Mouse (Mus musculus) embryonic stem cell, embryonic (primary cell): Measurements from ENCODE around the gene Gcm1.

Experiments
- CTCF ChIA-PET, 4 experiments: fragments of 300-600 bp in 2 of 4; fragments of 350-600 bp in 2 of 4; sonication (Branson Sonifier 250); formaldehyde crosslinking; loops; one replicate each; lab custom pipeline; 2022; ENCODE audit warnings: inconsistent platforms in 2 of 4; lab: Charles Lee
- POLR2A ChIA-PET, 4 experiments: fragments of 300-600 bp in 2 of 4; fragments of 350-600 bp in 2 of 4; sonication (Branson Sonifier 250); formaldehyde crosslinking; loops; one replicate each; lab custom pipeline; 2022; ENCODE audit warnings: antibody characterized with exemption in 4 of 4, inconsistent platforms in 1 of 4; lab: Charles Lee

Gcm1 gene

DNA sequence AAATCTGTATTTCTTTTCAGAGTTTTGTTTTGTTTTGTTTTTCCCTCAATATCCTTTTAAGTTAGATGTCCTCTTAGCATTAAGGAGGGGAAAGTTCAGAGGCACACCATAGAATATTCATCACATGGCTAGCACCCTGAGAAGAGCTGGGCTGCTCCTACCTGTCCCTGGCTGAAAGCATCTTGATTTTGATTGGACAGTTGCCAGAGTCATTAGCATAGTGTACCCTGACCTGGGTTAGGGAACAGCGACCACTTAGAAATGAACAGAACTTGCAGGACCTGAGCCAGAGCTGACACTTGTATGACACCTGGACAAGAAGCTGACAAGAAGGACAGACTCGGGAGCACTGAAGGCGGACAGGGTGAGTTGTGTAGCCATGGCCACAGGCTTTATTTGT lies at the start of gene Gcm1:
TSS of gene Gcm1 (plus strand) at position 248 of the 400 bp plus-strand sequence.
- ChIA-PET CTCF (interaction anchor here in 3 of 4 experiments (0.5 to 1.6 kb wide), 4 partner anchors 9 to 513 kb away, joined by 3 to 5 read pairs (median 4); no protein-coding TSS in a partner anchor), POLR2A (interaction anchor here in 3 of 4 experiments (0.7 to 1.4 kb wide), 7 partner anchors 9 to 440 kb away, joined by 3 to 6 read pairs (median 3); no protein-coding TSS in a partner anchor)

DNA sequence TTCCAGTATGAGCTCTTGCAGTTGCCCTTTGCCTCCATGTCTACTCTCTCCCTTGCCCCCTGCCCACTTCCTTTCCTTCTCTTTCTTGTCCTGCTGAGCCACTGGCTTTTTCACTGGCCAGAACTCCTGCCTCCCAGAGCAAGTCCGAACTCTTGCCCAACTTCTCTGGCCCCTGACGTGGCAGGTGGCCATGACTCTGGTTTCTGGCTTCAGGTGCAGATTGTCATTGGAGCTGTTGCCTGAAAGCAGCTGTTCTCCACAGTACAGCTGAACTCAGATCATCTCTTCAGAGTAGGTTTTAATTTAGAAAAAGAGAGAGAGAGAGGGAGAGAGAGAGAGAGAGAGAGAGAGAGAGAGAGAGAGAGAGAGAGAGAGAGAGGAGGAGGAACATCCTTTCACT lies 48.4 kb upstream of the Gcm1 start:
- CTCF ChIA-PET: interaction anchor here in 3 of 4 experiments (0.6 to 1.2 kb wide), 3 partner anchors 12 to 201 kb away, joined by 3 to 5 read pairs (median 3); no protein-coding TSS in a partner anchor
- POLR2A ChIA-PET: interaction anchor here in 1 of 4 experiments (0.7 to 1.4 kb wide), 2 partner anchors 17 to 45 kb away, joined by 3 read pairs; no protein-coding TSS in a partner anchor

DNA sequence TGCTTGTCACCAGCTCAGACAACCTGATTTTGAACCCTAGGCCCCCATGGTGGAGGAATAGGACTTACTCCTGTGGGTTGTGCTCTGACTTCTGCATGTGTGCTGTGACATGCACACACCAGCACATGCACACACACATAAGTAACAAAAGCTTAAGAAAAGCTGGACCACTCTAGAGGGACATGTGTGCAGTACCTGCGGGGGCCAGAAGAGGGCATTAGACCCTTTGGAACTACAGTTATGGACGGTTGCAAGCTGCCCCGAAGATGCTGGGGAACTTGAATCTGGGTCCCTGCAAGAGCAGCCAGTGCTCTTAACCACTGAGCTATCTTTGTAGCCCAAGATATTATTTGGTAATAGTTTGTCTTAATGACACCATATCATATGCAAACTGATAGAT lies 46.2 kb upstream of the Gcm1 start:
- ChIA-PET POLR2A (interaction anchor here in 2 of 4 experiments (0.8 to 1.3 kb wide), 3 partner anchors 11 to 202 kb away, joined by 3 to 4 read pairs (median 3); no protein-coding TSS in a partner anchor), CTCF (interaction anchor here (0.5 to 3.1 kb wide), 42 partner anchors 9 to 852 kb away, joined by 3 to 29 read pairs (median 4); no protein-coding TSS in a partner anchor)

DNA sequence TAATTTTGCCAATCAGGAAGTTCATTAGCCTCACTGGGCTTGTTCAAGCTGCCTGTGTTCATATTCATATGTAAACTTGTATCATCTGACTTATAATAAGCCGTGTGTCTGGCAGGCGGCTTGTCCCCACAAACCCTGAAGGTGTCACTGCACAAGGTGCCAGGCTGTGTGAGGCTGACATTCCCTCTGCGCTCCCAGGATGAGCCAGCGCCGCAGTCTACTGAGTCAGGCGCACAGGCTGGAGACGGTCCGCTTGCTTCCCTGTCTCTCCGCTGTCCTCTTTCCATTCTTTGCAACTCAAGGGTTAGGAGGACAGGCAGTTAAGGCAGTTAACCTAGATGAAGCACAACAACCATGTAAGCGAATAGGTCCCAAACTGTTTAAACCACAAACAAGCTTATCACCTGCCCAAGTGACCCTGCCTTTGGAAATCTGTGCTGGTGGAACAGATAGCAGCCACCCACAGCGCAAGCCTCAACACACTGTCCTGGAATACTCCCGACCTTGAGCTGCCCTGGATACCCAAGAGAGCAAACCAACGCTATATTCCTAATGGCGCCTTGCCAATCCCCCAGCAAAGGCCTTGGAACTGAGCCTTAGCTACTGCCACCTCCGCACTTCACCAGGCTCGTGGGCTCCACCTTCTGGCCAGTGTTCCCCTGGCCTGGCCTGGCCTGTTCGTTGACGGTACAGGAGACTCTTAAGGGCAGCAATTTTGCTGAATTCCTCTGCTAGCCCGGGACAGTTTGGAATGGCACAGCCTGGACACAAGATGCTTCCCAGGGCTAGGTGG lies 45.3 kb upstream of the Gcm1 start:
- CTCF ChIA-PET: interaction anchor here (0.5 to 3.1 kb wide), 55 partner anchors 8 to 411 kb away, joined by 3 to 29 read pairs (median 4); partner anchors contain the start of gene Elovl5 (in 1 of the 4)
- POLR2A ChIA-PET: interaction anchor here (0.6 to 1.3 kb wide), 9 partner anchors 10 to 203 kb away, joined by 3 to 7 read pairs (median 3); no protein-coding TSS in a partner anchor

DNA sequence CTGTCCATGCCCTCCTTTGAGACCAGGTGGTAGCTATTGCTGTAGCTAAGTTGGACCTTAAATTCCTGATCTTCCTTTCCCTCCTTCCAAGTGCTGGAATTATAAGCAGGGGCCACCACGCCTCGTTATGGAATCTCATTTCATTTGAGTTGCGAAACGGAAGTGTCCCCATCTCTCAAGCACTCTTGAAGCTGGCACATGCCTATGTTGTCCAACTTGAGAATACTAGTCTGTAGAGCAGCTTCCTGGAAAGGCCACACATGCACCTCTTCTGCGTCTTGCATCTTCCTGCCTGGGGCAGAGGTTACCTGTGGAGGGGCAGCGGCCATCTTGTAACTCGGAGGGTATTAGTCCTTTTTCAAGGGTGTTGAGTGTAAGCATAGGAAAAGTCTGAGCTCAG lies 42.3 kb upstream of the Gcm1 start:
- CTCF ChIA-PET: interaction anchor here in 3 of 4 experiments (0.9 to 1.8 kb wide), 6 partner anchors 104 to 207 kb away, joined by 3 to 5 read pairs (median 4); no protein-coding TSS in a partner anchor
- POLR2A ChIA-PET: interaction anchor here in 1 of 4 experiments (0.6 kb wide), 1 partner anchor 197 kb away, joined by 3 read pairs; no protein-coding TSS in a partner anchor

DNA sequence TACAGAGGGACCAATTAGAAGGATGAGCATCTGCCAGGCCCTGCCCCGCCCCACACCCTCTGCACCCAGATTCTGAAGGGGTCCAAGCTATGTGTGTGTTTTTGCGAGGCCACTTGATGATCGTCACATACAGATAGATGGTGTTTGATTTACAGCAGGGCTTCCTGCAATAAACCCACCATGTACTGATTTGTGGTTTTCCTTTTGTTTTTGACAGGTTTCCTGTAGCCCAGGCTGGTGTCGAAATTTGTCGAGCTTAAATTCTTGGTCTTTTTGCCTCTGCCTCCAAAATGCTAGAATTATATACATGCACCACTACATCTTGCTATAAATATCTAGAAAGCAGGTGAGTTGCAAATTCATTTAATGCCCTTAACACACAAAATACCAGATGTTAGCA lies 41.5 kb upstream of the Gcm1 start:
- ChIA-PET POLR2A (no interaction called here), CTCF (interaction anchor here in 1 of 4 experiments (1.8 to 1.9 kb wide), 2 partner anchors 191 to 203 kb away, joined by 5 to 8 read pairs; no protein-coding TSS in a partner anchor)

DNA sequence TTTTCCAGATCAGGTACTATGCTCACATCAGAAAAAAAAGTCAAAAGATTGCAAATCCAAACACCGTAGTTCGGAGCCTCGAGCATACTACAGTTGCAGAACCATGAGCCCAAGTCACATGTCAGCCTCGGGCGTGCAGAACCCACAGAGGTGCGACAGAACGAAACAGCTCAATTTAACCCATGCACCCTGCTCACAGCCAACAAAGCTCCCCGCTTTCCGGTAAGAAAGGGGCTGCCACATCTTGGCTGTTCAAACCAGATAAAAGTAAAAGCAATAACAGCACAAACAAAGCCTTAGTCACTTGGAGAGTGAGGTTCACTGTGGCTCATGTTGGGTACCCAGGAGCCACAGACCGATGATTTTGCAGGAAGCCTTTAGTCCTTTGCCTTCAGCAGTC lies 41.0 kb upstream of the Gcm1 start:
- CTCF ChIA-PET: interaction anchor here in 1 of 4 experiments (1.9 kb wide), 1 partner anchor 192 kb away, joined by 8 read pairs; no protein-coding TSS in a partner anchor
- POLR2A ChIA-PET: no interaction called here

DNA sequence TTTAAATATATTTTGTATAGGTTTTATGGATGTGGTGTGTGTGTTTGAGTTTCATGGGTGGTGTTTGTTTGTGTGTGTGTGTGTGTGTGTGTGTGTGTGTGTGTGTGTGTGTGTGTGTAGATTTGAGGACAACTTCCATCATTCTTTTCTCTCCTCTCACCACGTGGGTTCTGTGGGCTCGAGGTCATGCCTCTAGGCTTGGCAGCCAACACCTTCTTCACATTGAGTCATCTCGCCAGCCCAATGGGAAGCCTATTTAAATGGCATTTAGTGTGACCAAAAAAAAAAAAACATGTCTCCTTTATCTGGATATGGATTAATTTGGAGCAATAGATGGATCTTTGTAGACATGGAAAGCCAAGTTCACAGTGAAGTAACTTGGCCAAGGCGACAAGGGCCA lies 39.7 kb upstream of the Gcm1 start:
- POLR2A ChIA-PET: no interaction called here
- CTCF ChIA-PET: interaction anchor here in 2 of 4 experiments (0.5 to 1.9 kb wide), 4 partner anchors 78 to 268 kb away, joined by 3 to 8 read pairs (median 5); no protein-coding TSS in a partner anchor

DNA sequence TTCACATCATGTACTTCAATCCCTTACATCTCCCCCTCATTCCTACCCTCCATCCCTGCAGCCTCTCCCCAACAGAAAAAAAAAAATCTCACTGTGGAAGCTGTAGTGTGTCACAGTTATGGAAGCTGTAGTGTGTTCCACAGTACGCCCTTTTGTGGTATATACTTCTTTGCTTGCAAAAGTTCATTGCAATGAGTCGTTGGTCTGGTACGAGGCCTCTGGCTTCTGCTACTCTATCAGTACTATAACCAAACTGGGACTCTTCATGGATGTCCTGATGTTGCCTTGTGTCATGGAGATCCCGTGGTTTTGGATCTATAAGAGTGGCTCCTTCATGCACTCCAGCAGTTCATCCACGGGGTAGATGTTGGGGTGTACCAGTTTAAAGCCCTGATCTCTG lies 39.0 kb upstream of the Gcm1 start:
- POLR2A ChIA-PET: no interaction called here

DNA sequence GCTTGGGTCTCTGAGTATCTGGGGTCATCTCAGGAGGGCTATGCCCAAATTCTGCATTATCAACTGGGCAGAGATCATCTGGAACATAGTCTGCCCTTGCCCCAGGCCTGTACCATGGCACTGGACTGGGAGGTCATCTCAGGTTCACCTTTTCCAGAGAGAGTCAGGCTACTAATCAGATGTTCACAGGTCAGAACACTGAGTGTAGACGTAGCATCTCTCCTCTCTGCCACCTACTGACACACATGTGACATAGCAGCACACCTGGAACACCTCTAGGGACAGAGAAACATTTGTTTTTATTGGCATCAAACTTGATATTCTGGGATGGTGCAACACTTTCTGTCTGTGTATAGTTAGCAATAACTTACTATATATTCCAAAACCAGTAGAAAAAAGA lies 37.9 kb upstream of the Gcm1 start:
- ChIA-PET CTCF (interaction anchor here in 1 of 4 experiments (2.4 to 3.3 kb wide), 2 partner anchors 7 to 195 kb away, joined by 9 to 11 read pairs; no protein-coding TSS in a partner anchor), POLR2A (no interaction called here)

More for the DNA sequence above, 39.0 kb upstream of the Gcm1 start:
- CTCF ChIA-PET: interaction anchor here in 2 of 4 experiments (0.5 to 0.8 kb wide), 3 partner anchors 77 to 268 kb away, joined by 3 to 7 read pairs (median 3); no protein-coding TSS in a partner anchor

DNA sequence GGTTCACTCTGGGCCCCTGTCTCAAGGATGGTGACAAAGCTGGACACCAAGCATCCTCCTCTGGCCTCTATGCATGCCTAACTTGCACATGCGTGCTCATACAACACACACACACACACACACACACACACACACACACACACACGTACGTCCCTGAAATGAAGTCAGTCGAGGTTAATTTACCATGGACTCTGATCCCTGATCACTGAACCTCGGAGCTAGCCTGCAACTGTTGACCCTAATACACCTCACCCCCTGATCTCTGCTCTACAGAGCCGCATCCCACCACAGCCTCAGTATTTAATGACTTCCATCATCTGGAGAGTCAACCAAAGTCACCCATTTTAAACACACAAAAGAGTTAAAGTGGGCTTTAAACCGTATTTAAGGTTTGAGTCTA lies 35.9 kb upstream of the Gcm1 start:
- CTCF ChIA-PET: interaction anchor here in 3 of 4 experiments (0.7 to 3.3 kb wide), 12 partner anchors 9 to 407 kb away, joined by 3 to 22 read pairs (median 7); no protein-coding TSS in a partner anchor
- POLR2A ChIA-PET: interaction anchor here in 2 of 4 experiments (0.9 to 1.2 kb wide), 4 partner anchors 10 to 199 kb away, joined by 3 to 4 read pairs (median 3); no protein-coding TSS in a partner anchor

DNA sequence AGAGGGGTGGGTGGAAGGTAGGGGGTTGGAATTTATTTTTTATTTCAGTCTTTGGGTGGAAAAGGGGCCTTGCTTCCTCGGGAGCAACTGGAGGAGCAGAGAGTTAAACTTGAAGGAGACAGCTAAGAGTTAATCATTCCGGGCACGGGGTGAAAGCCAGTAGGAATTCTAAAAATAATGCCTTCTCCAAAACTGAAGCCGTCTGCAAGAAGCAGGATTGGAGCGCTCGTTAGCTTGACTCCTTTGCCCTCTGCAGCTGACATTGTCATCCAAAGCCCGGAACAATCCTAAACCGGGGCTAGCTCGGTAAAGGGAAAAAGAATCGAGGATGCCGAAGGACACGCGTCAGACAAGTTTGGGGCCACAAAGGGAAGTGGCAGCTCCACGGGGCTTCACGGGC lies 35.4 kb upstream of the Gcm1 start:
- POLR2A ChIA-PET: interaction anchor here in 3 of 4 experiments (0.6 to 1.2 kb wide), 6 partner anchors 10 to 260 kb away, joined by 3 to 9 read pairs (median 3); no protein-coding TSS in a partner anchor

DNA sequence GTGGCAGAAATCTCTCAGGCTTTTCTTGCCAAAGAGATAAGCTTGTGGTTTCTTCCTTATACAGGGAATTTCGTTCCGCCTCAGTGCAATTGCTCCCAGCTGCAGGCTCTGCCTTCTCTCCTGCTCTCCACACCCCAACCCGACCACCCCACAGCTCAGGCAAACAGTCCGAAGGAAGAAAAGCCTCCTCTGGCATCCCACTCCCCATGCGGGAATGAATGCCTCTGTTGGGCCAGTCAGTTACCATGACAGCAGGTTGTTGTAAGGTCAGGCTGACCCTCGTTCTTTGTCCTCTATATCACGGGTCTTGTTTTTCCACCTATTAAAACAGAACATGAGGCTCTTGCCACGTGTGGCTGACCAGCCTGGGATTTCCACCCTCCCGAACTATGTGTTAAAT lies 30.5 kb upstream of the Gcm1 start:
- ChIA-PET POLR2A (interaction anchor here in 2 of 4 experiments (0.6 to 1.5 kb wide), 4 partner anchors 13 to 460 kb away, joined by 3 to 4 read pairs (median 3); no protein-coding TSS in a partner anchor), CTCF (interaction anchor here in 2 of 4 experiments (0.6 to 1.5 kb wide), 2 partner anchors 15 to 685 kb away, joined by 3 to 4 read pairs; no protein-coding TSS in a partner anchor)

More for the DNA sequence above, 35.4 kb upstream of the Gcm1 start:
- CTCF ChIA-PET: interaction anchor here (0.7 to 3.3 kb wide), 11 partner anchors 8 to 369 kb away, joined by 3 to 22 read pairs (median 6); no protein-coding TSS in a partner anchor

DNA sequence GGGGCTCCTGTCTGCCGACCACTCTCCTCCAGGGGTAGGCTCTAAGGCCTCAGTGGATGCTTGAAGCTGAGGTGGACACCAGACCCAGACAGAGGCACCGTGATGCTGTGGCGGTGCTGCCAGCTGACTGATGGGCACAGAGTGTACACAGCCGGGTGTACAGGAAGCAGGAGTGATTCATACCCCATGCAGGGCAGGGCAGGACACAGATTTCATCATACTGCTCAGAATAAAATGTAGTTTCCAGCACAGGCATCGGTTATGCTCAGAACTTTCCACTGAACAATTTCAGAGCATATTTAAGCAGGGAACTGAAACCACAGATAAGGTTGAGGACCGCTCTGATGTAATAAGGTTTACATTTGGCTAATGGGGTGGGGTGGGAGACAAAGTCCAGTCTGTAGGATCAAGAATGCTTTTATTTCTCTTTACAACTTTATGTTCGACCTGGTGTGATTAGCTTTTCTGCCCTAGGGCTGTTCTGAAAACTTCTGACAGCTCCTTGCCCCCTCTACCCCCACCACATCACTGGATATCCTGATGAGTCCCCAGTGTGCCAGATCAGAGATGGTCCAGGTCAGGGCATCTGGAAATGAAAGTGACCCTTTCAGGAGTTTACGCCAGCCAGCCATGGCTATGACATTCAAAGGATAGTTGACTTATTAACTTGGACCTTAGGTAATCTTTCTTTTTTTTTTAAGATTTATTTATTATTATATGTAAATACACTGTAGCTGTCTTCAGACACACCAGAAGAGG lies 29.4 kb upstream of the Gcm1 start:
- ChIA-PET CTCF (interaction anchor here in 2 of 4 experiments (1.1 to 1.5 kb wide), 4 partner anchors 16 to 220 kb away, joined by 3 to 4 read pairs (median 4); no protein-coding TSS in a partner anchor), POLR2A (interaction anchor here in 1 of 4 experiments (1.5 kb wide), 1 partner anchor 14 kb away, joined by 4 read pairs; no protein-coding TSS in a partner anchor)

DNA sequence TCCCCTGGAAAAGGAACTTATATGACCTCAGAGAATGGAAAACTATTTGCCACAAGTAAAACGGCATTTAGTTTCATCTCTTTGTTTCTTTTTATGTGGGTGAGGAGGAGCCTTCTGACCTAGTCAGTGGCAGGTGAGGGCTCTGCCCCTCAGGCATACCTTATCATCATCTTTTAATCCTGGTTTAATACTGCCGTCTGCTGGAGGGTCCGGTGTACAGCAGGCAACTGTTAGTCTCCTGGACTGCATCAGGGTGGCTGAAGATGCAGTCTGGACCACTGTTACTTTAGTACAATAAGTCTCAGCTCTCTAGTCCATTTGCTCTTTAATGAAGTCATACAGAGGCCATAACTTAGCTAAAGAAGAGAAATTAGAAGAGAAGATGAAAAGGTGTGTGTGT lies 26.9 kb upstream of the Gcm1 start:
- CTCF ChIA-PET: interaction anchor here (0.6 to 2.5 kb wide), 10 partner anchors 8 to 266 kb away, joined by 3 to 13 read pairs (median 4); no protein-coding TSS in a partner anchor
- POLR2A ChIA-PET: no interaction called here

DNA sequence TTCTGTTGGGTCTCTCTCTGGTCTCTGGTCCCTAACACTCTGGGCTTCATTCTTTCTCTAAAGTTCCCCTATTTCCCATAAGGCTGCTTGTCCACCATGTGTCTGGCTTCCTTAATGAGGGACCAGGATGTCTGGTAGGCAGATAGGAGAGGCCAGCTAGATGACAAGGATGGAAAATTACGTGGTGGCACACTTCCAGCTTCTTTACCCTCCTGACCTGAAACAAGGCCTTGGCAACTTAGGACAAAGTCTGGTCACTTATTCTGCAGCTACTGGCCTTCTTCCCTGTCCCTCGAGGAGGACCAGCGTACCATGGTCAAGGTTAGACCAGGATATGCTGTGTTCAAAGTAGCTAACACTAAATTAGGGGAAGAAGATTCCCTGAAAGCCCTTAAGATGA lies 24.6 kb upstream of the Gcm1 start:
- CTCF ChIA-PET: no interaction called here
- POLR2A ChIA-PET: interaction anchor here in 1 of 4 experiments (0.6 kb wide), 1 partner anchor 239 kb away, joined by 4 read pairs; no protein-coding TSS in a partner anchor

DNA sequence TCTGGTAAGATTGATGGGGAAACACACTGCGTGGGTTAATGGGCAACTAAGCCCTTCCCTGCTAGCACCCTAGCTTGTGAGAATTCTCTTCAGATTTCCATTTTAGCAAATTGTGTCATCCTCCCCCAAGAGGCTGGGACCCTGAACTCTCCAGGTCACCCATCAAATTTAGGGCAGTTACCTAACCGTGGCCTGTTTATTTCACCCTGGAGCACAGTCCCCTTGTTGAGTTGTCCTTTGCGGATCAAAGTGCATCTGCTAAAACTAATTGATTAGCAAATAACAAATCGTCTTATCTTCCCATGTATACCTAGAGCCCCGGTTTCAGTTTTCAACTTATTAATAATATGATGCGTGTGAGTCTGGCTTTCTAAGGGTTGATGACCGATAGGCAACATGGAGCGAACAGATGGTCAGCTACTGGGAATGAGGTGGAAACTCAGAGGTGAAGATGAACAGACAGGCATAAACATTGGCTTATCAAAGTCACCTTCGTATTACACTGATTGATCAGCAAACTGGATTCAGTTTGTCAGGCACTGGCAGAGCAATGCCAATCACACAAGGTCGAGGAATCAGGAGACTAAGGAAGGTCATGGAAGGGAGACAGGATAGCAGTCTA lies 20.8 kb upstream of the Gcm1 start:
- POLR2A ChIA-PET: interaction anchor here in 3 of 4 experiments (0.6 to 0.8 kb wide), 5 partner anchors 11 to 82 kb away, joined by 3 to 4 read pairs (median 3); no protein-coding TSS in a partner anchor
- CTCF ChIA-PET: interaction anchor here in 3 of 4 experiments (0.8 to 1.9 kb wide), 3 partner anchors 25 to 423 kb away, joined by 3 to 5 read pairs (median 5); no protein-coding TSS in a partner anchor
